ENCODE assay signal across 24 mouse cellular contexts in the genomic region with DNA sequence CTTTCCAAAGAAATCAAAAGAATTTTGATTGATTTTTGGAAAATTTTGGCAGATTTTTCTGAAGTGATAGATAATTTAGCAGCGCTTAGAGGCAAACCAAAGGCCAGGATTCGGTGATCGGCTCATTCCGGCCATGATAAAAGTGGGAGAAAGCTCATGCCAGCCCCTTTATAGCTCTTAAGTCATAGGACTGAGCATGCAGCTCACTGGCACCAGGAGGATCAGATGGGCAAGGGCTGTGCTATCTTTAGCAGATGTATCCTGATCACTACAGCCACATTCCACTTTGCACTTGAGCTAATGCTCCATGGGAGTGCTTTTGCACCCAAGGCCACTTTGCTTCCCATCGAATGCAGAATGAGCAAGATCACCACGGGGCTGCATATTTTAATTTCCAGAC.
DNase-seq lines count a peak whose midpoint lies in the region; TF ChIP-seq lines count a peak whose summit lies in the region.
"Had no signal": no experiment of that assay in that cellular context is flagged by ENCODE, and none has a peak within 500 bp of the region (broad histone marks: within the 10 kb centered on the region; RNA-seq: fewer than 3 reads in every experiment).

No protein-coding gene starts in this region.

- DNase-seq in gastrocnemius, adult 8-10 months (ENCODE audit: low spot score in 2 of 2), result peak; percentile 54 to 66
- no peak for DNase-seq in gastrocnemius, postnatal 4 days (ENCODE audit: low spot score in 2 of 2)
- DNase-seq in MEL (ENCODE audit: low read depth, low spot score), result no peak
- DNase-seq in gastrocnemius, postnatal 14 days, result peak; percentile 24
- DNase-seq in left cerebral cortex, adult 11 months (ENCODE audit: low spot score), result no peak
- DNase-seq in layer of hippocampus, adult 11-12 months (ENCODE audit: low spot score), result no peak
- DNase-seq: adrenal gland, adult 8-10 months; adrenal gland, postnatal 25 days; cerebellum, adult 11-12 months; cerebellum, adult 8-10 months; cerebellum, postnatal 10 days; cerebellum, postnatal 36 days; embryo, embryonic 11 days; heart, adult 11 months; kidney, adult 11 months had no signal

- peak overlapping the region; percentile 73 for H3K27ac ChIP-seq in MEL (ENCODE audit: control insufficient read depth, low read depth, low read length)
- H3K27ac ChIP-seq: embryonic facial prominence, embryonic 10.5 days; embryonic facial prominence, embryonic 13.5 days; forebrain, embryonic 12.5 days; forebrain, embryonic 15.5 days; heart, embryonic 10.5 days; hindbrain, embryonic 10.5 days; hindbrain, embryonic 13.5 days; intestine, embryonic 15.5 days had no signal

- TF ChIP-seq CTCF in MEL (IDR thresholded peaks at IDR 0.05 in 2 of 3, conservative IDR thresholded peaks at IDR 0.05 in 1 of 3; ENCODE audit: control insufficient read depth in 1 of 3, insufficient read depth in 1 of 3, low read depth in 2 of 3, low read length in 3 of 3, poor library complexity in 1 of 3, severe bottlenecking in 1 of 3), result no peak

- intact Hi-C loops in gastrocnemius, postnatal 14 days (cut with DNase I; ENCODE audit: low total_unique reads), result no loop called here

- TF ChIP-seq POLR2A in MEL (IDR thresholded peaks at IDR 0.05; ENCODE audit: control insufficient read depth in 1 of 2, insufficient read depth in 1 of 2, low read depth in 1 of 2, low read length in 2 of 2, poor library complexity in 1 of 2), result no peak

- no peaks in the 10 kb centered on the region for H3K79me2 ChIP-seq in MEL (ENCODE audit: control insufficient read depth, insufficient read depth, low read length, poor library complexity)

- no peak overlapping the region for H3K4me3 ChIP-seq in MEL (ENCODE audit: control insufficient read depth in 1 of 2, insufficient read depth in 1 of 2, low read depth in 2 of 2, low read length in 2 of 2)
- H3K4me3 ChIP-seq: embryonic facial prominence, embryonic 10.5 days; embryonic facial prominence, embryonic 13.5 days; erythroblast, embryonic 14.5 days; forebrain, embryonic 12.5 days; forebrain, embryonic 15.5 days; heart, embryonic 10.5 days; hindbrain, embryonic 10.5 days; hindbrain, embryonic 13.5 days; intestine, embryonic 15.5 days had no signal

- no peaks in the 10 kb centered on the region for H3K27me3 ChIP-seq in MEL (ENCODE audit: control insufficient read depth in 1 of 2, insufficient read depth in 2 of 2, low read length in 2 of 2)
- H3K27me3 ChIP-seq: embryonic facial prominence, embryonic 13.5 days; forebrain, embryonic 12.5 days; forebrain, embryonic 15.5 days; hindbrain, embryonic 13.5 days; intestine, embryonic 15.5 days had no signal

- TF ChIP-seq EP300 in MEL (IDR thresholded peaks at IDR 0.05; ENCODE audit: low read depth in 1 of 2, low read length in 2 of 2), result no peak

- peaks cover 0 to 33% of the 10 kb centered on the region in 2 experiments; a peak in 2 of 4 replicates for H3K36me3 ChIP-seq in MEL (ENCODE audit: control insufficient read depth in 1 of 2, insufficient read depth in 2 of 2, low read length in 2 of 2)
- H3K36me3 ChIP-seq: embryonic facial prominence, embryonic 10.5 days; embryonic facial prominence, embryonic 13.5 days; forebrain, embryonic 12.5 days; forebrain, embryonic 15.5 days; heart, embryonic 10.5 days; hindbrain, embryonic 10.5 days; hindbrain, embryonic 13.5 days; intestine, embryonic 15.5 days had no signal

- no peaks in the 10 kb centered on the region for H3K9me3 ChIP-seq in MEL (replicated peaks; ENCODE audit: insufficient read depth, low read length)
- H3K9me3 ChIP-seq: embryonic facial prominence, embryonic 10.5 days; embryonic facial prominence, embryonic 13.5 days; forebrain, embryonic 12.5 days; forebrain, embryonic 15.5 days; heart, embryonic 10.5 days; hindbrain, embryonic 10.5 days; hindbrain, embryonic 13.5 days; intestine, embryonic 15.5 days had no signal

- TF ChIP-seq RAD21 in MEL (IDR thresholded peaks at IDR 0.05; ENCODE audit: low read depth, low read length), result no peak

- no peak overlapping the region for H3K9ac ChIP-seq in MEL (ENCODE audit: control insufficient read depth, low read depth, low read length, poor library complexity, severe bottlenecking)
- H3K9ac ChIP-seq: embryonic facial prominence, embryonic 13.5 days; forebrain, embryonic 12.5 days; forebrain, embryonic 15.5 days; hindbrain, embryonic 13.5 days; intestine, embryonic 15.5 days had no signal

- peaks cover 9 to 20% of the 10 kb centered on the region in 2 experiments for H3K4me1 ChIP-seq in MEL (ENCODE audit: control insufficient read depth in 1 of 2, insufficient read depth in 2 of 2, low read length in 2 of 2)
- H3K4me1 ChIP-seq: embryonic facial prominence, embryonic 10.5 days; embryonic facial prominence, embryonic 13.5 days; forebrain, embryonic 12.5 days; forebrain, embryonic 15.5 days; hindbrain, embryonic 10.5 days; hindbrain, embryonic 13.5 days; intestine, embryonic 15.5 days had no signal

TF ChIP-seq in MEL, 35 proteins besides CTCF, POLR2A, EP300 and RAD21:
- TF ChIP-seq MYC (IDR thresholded peaks at IDR 0.05; ENCODE audit: low read depth, low read length), result no peak
- TF ChIP-seq JUND (IDR thresholded peaks at IDR 0.05; ENCODE audit: low read depth, low read length), result no peak
- TF ChIP-seq MAFK (IDR thresholded peaks at IDR 0.05; ENCODE audit: borderline replicate concordance, low read depth, low read length), result no peak
- no peak for TF ChIP-seq TAL1 (IDR thresholded peaks at IDR 0.05; ENCODE audit: low read length)
- TF ChIP-seq MAZ (IDR thresholded peaks at IDR 0.05; ENCODE audit: low read depth, low read length), result no peak
- no peak for TF ChIP-seq MXI1 (IDR thresholded peaks at IDR 0.05; ENCODE audit: low read depth, low read length)
- TF ChIP-seq NELFE (IDR thresholded peaks at IDR 0.05; ENCODE audit: low read depth, low read length), result no peak
- TF ChIP-seq BHLHE40 (IDR thresholded peaks at IDR 0.05; ENCODE audit: borderline replicate concordance, low read depth, low read length), result no peak
- TF ChIP-seq CHD2 (IDR thresholded peaks at IDR 0.05; ENCODE audit: low read length), result no peak
- no peak for TF ChIP-seq KAT2A (conservative IDR thresholded peaks at IDR 0.05; ENCODE audit: low read depth, low read length)
- TF ChIP-seq HCFC1 (IDR thresholded peaks at IDR 0.05; ENCODE audit: low read depth, low read length), result no peak
- no peak for TF ChIP-seq USF2 (IDR thresholded peaks at IDR 0.05; ENCODE audit: borderline replicate concordance in 1 of 2, insufficient read depth in 1 of 2, low read depth in 1 of 2, low read length in 2 of 2)
TF ChIP-seq in MEL: peak in this region for 0.

Comparison
In these comparisons a context has a peak if more than half of its experiments do, and no peak if none do; other contexts are left out.
1. DNase-seq: peak in gastrocnemius, adult 8-10 months (2 of 2) and gastrocnemius, postnatal 14 days (single experiment); none in gastrocnemius, postnatal 4 days (0 of 2), MEL (single experiment), left cerebral cortex, adult 11 months (single experiment) and layer of hippocampus, adult 11-12 months (single experiment).